Mouse (Mus musculus): ENCODE results near the gene Olfr959.

- TF ChIP-seq POLR2A (IDR thresholded peaks at IDR 0.05; ENCODE audit: insufficient read depth, low read depth, low read length): no peak
- no peak for TF ChIP-seq EP300 (IDR thresholded peaks at IDR 0.05; ENCODE audit: insufficient read depth, low read depth, low read length)
- no peak for TF ChIP-seq CTCF (IDR thresholded peaks at IDR 0.05)
These were observed 48.4 kb upstream of the Olfr959 start for GRCm38 (mm10) chr9:39623783-39624182.

Measured in heart, adult 2 months (tissue).